Mouse (Mus musculus) adrenal gland, adult 8-10 months (tissue): Measurements from ENCODE around the gene Ppid. TPM values are rescaled to one million over a fixed set of nuclear protein-coding genes. Genes with fewer than 3 reads are reported as not detected.
"Not testable (repeated sequence)": the region's sequence is repeated elsewhere in the genome, so short reads cannot be mapped to it uniquely, and the experiment has no call there.

Experiments
- DNase-seq: peaks from one replicate; pipeline ENCODE4 v3.0.0; 2022
- total RNA-seq, 4 experiments: library from RNA; stranded (reverse); gene quantifications; 2 replicates each; pipeline ENCODE4 v1.2.4; 2022

Ppid gene
- total RNA-seq, 4 experiments from 2014 or later = 53.6 to 59.3 (median 57.8) TPM

DNA sequence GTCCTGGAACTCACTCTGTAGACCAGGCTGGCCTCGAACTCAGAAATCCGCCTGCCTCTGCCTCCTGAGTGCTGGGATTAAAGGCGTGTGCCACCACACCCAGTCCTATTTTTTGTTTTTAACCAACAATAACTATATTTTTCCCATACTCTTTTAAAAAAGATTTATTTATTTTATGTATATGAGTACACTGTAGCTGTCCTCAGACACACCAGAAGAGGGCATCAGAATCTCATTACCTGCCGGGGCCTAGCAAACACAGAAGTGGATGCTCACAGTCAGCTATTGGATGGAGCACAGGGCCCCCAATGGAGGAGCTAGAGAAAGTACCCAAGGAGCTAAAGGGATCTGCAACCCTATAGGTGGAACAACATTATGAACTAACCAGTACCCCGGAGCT, 17.8 kb upstream of the Ppid start:
- DNase-seq = not testable (repeated sequence)

DNA sequence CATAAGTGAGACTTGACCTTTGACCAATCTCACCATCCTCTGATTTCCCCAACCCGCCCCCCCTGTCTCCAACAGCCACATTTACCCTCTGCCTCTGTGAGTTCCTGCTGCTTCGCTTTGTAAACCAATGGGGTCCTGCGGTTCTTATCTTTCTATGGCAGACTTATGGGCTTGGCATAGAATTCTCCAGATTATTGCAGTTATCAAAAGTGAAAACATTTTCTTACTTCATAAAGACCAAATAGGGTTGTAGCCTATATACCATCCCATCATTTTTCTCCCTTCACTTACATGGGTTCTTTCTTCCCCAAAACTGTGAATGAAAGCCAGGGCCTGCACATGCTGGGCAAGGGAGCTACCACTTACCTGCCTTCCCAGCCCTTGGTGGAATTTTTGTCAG, 16.8 kb upstream of the Ppid start:
- no peak for DNase-seq

- no peak for DNase-seq
Observed at GRCm38 (mm10) chr3:79575576-79576467, 15.3 kb upstream of the Ppid start.

DNA sequence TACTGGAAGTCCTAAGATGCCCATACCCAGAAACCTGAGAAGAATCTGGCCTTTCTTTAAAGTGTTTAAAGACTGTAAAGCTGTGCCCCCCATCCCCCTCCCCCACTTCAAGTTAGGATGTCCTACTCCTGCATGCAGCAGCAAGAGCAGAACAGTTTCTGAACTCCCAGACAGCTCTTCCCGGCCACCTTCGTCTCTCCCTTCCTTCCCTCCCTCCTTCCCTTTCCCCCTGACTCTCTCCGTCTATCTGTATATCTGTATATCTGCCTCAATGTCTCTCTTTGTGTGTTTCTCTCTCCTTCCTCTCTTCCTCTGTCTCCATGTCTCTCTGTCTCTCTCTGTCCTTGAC, 14.7 kb upstream of the Ppid start:
- no peak for DNase-seq

DNA sequence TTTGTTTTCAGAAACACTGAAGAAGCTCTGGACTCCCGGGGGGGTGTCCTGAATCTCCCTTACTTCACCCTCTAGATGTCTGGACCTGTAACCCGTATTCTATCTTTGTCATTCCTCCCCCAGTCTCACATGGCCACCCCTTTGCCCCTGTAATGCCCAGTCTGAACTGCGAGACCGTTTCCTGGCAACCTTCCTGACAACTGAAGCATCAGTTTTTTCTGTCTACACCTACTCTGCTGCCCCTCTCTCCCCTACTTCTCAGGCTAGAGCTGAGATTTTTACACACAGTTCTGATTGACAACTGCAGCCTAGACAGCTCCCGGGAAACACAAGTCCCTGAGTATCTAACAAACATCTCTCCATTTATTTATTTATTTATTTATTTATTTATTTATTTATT, 14.3 kb upstream of the Ppid start:
- no peak for DNase-seq

DNA sequence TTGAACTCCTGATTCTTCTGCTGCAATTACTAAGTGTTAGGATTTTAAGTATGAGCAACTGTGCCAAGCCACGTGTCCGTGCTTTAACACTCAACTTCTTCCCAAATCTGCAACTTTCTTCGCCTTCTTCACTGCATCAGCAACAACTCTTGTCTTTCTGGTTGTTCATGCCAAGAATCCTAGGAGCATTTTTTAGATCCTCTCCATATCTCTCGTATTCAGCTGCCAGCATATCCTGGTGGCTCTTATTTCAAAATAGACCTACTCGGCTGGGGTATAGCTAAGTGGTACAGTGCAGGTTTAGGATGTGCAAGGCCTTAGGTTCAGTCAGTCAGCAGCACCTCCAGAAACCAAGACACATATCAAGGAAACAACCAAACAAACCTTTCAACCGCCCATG, 13.5 kb upstream of the Ppid start:
- no peak for DNase-seq

- DNase-seq = no peak
Observed at GRCm38 (mm10) chr3:79578164-79578563, 13.0 kb upstream of the Ppid start.

DNA sequence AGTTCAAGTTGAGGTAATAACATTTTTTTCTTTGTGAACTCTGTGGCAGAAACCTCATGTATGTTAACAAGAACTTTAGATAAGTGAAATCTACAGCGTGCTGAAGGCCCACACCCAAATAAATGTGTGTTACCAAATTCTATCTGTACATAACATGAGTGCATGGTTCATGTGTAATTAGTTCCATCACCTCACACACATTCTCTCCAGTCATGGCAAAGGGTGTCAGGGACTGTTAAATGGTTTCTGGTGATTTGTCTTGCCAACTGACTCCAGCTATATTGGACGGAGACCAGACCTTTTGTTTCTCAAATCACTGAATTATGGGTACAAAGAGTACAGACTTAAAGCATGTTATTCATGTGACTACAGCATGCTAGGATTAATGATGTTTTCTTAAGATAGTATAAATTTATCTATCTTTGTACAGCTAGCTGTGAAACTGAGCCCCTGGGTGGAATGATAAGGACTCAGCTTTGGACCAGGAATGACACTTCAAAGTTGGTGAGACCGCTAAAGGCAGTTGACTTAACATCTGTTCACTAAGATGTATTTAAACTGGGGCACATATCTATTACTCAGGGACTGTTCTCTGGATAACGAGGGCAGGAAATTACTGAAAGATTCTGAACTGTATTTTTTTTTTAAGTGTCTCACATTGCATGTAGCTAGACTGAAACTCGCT, 11.1 kb upstream of the Ppid start:
- DNase-seq = no peak

GRCm38 (mm10) chr3:79586804-79587203, 4.3 kb upstream of the Ppid start:
- peak; percentile 80 for DNase-seq

DNA sequence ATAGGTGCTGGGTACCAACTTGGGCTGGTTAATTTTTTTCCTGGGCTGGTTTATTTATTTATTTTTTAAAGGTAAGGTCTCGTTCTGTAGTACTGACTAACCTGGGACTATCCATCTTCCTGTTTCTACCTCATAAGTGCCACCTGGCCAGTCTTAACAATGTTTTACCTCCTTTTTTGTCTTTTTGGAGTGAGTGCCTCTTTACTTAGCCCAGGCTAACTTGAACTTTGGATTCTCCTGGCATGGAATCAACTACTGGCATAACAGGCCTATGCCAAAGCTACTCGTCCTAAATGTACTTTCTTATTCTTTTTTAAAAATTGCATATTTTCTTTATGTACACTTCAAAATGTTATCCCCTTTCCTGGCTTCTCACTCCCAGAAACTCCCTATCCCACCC, 1.5 kb upstream of the Ppid start:
- DNase-seq = no peak

GRCm38 (mm10) chr3:79591793-79592471, 790 bp downstream of the Ppid start:
- DNase-seq = no peak

DNA sequence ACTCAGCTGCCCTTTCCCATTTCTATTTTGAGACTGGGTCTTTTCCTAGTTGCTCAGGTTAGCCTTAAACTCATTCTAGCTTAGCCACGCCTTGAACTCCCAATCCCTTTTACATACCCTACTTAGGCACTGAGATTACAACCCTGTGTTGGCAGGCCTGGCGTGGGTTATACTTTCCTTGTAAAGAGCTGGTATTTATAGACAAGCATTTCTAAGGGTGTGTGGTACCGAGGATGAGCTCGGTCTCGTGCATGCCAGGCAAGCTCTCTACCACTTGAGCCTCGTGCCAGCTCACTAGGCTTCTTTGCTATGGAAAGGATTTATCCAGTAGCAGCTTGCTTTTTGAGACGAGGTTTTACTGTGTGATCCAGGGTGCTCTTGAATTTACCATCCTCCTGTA, 4.3 kb downstream of the Ppid start:
- no peak for DNase-seq

- no peak for DNase-seq
Observed at GRCm38 (mm10) chr3:79609886-79610285, 18.7 kb downstream of the Ppid start.

DNA sequence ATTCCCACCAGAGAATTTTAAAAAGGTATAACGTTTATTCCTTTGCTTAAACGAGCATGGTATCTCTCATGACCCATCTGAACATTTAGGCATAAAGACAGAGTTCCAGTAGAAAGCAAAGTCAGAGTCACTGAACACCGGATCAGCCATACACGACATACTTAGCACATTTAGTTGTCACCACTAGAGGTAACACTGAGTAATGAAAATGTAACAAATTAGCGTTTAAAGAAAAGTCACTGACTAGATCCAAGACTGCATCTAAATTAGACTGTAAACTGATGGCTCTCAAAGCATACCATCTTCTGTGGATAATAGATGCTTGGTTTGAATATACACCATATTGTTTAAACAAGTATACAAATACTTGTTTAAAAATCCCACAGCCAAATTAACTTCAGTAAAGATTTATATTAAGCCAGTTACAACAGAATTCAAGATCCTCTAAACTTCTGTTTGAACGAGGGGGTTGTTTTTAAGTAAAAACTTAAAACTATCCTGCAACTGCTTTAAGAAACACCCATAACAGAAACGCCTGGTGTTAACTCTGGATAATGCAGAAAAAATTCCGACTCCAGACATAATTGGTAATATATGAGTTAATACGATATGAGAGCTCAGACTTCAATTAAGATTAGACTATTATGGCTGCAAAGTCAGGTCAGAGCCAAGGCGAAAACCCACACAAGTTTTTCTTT, 36.5 kb downstream of the Ppid start:
- no peak for DNase-seq

DNA sequence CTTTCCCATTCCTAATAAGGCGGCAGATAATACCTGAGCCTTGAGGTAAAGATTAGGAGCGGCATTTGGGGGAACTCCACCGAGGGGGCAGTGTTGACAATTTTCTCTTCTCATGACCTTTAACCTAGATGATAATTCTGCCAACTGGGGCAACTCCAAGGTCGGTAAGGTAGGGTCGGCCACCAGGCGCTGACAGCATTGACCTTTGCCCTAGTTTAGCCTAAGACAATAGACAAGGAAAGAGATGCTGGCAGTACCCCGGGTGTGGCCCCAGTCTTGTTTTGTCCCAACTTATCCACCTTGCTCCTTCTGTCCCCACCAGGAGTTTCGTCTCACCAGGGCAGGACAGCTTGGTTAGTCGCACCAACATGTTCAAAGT, 37.0 kb downstream of the Ppid start:
- DNase-seq = no peak

DNA sequence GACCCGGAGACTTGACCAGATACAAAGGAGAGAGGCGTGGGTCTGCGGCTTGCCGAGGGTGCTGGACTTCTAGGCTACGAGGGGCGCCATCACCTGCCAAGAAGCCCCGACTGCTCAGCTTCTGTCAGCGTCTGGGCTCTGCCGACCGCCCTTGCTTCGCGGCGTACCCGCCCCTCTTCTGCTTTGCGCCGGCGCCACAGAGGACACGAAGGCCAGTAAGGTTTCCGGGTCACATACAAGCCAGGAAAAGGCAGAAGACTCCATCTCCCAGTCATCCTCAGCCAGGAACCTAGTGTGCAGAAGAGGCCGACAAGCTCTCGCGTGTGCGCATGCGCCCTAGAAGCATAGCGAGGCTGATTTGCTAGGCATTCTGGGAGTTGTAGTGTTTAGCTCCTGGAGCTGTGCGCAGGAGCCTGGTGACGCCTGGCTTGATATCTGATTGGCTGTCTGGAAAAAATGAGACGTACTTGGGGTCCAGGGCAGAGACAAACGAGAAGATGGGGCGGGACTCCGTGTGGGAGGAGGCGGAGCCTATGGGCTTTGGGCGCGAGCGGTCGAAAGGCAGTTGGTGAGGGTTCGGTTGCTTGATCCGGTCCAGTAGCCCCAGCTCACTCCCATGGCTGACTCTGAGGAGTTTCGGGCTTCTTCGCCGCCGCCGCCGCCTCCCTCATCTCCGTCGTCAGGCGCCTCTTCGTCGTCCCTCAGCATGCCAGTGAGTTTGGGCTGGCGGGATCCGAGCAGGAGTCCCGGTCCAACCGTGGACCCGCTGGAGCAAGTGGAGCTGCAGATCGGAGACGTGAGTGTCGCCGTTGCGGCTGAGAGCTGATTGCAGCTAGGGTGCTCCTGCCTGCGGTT, 37.6 kb downstream of the Ppid start, which contains the start of gene 4930579G24Rik:
4930579G24Rik (plus strand) TSS at position 519 of the 855 bp plus-strand sequence.
- peak; percentile 98 for DNase-seq

DNA sequence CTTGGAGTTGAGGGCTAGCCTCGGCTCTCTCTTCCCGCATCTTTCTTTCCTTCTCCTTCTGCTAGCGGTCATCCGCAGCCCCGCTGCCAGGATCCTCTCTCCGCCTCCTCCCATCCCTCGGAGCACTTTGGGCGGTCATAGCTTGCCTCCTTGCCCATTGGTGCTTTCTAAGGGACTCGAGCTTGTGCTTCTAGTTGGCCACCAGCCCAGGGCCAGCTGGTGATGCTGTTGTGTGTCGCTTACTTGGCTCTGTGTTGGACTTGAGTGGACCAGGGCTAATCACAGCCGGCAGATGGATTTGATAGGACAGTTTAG, 38.2 kb downstream of the Ppid start, which contains the start of gene Etfdh:
Etfdh (minus strand) TSS at position 85 of the 315 bp plus-strand sequence.
- peak; percentile 66 for DNase-seq

GRCm38 (mm10) chr3:79652129-79652528, 61.0 kb downstream of the Ppid start:
- DNase-seq = no peak
